Mouse (Mus musculus) kidney, adult 2 months (tissue): ENCODE data around the gene Ero1lb. TPM values are rescaled to one million over a fixed set of nuclear protein-coding genes. Genes with fewer than 3 reads are reported as not detected.

Source experiments
- DNase-seq: peaks from one replicate; pipeline ENCODE4 v3.0.0; 2021
- H3K27ac ChIP-seq: fragments of 200-500 bp; 2 replicates; pipeline ENCODE4 v1.5.1; 2012; ENCODE audit warnings: low read depth, low read length, control low read depth, inconsistent platforms; ENCODE audit not compliant: insufficient read depth
- H3K27me3 ChIP-seq: fragments of 200-500 bp; replicated peaks from 2 replicates; pipeline ENCODE4 v1.6.1; 2012; ENCODE audit warnings: mild to moderate bottlenecking, moderate library complexity, low read length, inconsistent platforms; ENCODE audit not compliant: control insufficient read depth, insufficient read depth
- H3K36me3 ChIP-seq: fragments of 200-500 bp; 2 replicates; pipeline ENCODE4 v1.6.1; 2012; ENCODE audit warnings: mild to moderate bottlenecking, moderate library complexity, low read length, inconsistent platforms; ENCODE audit not compliant: control insufficient read depth, insufficient read depth
- H3K4me1 ChIP-seq: fragments of 200-500 bp; 2 replicates; pipeline ENCODE4 v1.6.1; 2011; ENCODE audit warnings: low read length; ENCODE audit not compliant: control insufficient read depth, insufficient read depth
- H3K4me3 ChIP-seq: fragments of 200-500 bp; 2 replicates; pipeline ENCODE4 v1.5.1; 2011; ENCODE audit warnings: mild to moderate bottlenecking, low read depth, low read length, control low read depth; ENCODE audit not compliant: insufficient read depth
- CTCF ChIP-seq: fragments of 200-500 bp; conservative IDR thresholded peaks from 2 replicates; pipeline ENCODE4 v1.5.1; 2011; ENCODE audit warnings: low read depth, mild to moderate bottlenecking, control low read depth, low read length, moderate library complexity, mixed read lengths; ENCODE audit not compliant: insufficient read depth, insufficient read length
- POLR2A ChIP-seq: fragments of 200-500 bp; IDR thresholded peaks from one replicate; pipeline ENCODE4 v1.6.1; 2011; ENCODE audit warnings: low read depth, low read length, control low read depth
- WGBS: fragments of 180-500 bp; shearing (Covaris S2); methylation state at CpG from one replicate; pipeline ENCODE4 v1.1.7; 2018; 5-methylcytosine and 5-hydroxymethylcytosine counted together
- polyA plus RNA-seq: library from polyadenylated mRNA; depleted of rRNA; stranded (reverse); fragments of >200 nt; gene quantifications from 2 replicates; pipeline ENCODE4 v1.2.3, GENCODE M21; 2012

Ero1lb gene
- polyA plus RNA-seq, 1 experiment, result 3.2 TPM

GRCm38 (mm10) chr13:12539716-12540115 lies 26.0 kb upstream of the Ero1lb start:
- 27% methylated on average over 11 of the region's 11 CpGs for WGBS
- DNase-seq, result no peak
- H3K4me3 ChIP-seq, result no peak overlapping the region

GRCm38 (mm10) chr13:12540119-12540518 lies 25.6 kb upstream of the Ero1lb start:
- WGBS, result 70% methylated on average over 13 of the region's 13 CpGs
- H3K36me3 ChIP-seq, result no peaks in the 10 kb centered on the region
- TF ChIP-seq POLR2A (no peak), CTCF (no peak)
- no peak overlapping the region for H3K4me3 ChIP-seq
- H3K27ac ChIP-seq, result no peak overlapping the region
- no peaks in the 10 kb centered on the region for H3K27me3 ChIP-seq
- no peak for DNase-seq
- no peaks in the 10 kb centered on the region for H3K4me1 ChIP-seq

More at GRCm38 (mm10) chr13:12539716-12540115, 26.0 kb upstream of the Ero1lb start:
- TF ChIP-seq CTCF (no peak), POLR2A (no peak)
- Histone ChIP-seq H3K36me3 (no peaks in the 10 kb centered on the region), H3K27ac (no peak overlapping the region), H3K4me1 (no peaks in the 10 kb centered on the region), H3K27me3 (no peaks in the 10 kb centered on the region)

- Histone ChIP-seq H3K4me1 (no peaks in the 10 kb centered on the region), H3K27me3 (no peaks in the 10 kb centered on the region), H3K27ac (no peak overlapping the region), H3K36me3 (no peaks in the 10 kb centered on the region), H3K4me3 (no peak overlapping the region)
- DNase-seq, result peak; percentile 67
- peak; percentile 42 for TF ChIP-seq CTCF
- no peak for TF ChIP-seq POLR2A
- WGBS, result 6% methylated on average over 23 of the region's 23 CpGs
Observed at GRCm38 (mm10) chr13:12542006-12542981, 23.4 kb upstream of the Ero1lb start.

GRCm38 (mm10) chr13:12543246-12543645 lies 22.4 kb upstream of the Ero1lb start:
- H3K27ac ChIP-seq, result no peak overlapping the region
- TF ChIP-seq CTCF, result no peak
- no peak for TF ChIP-seq POLR2A
- H3K4me3 ChIP-seq, result no peak overlapping the region
- 76% methylated on average over 5 of the region's 5 CpGs for WGBS
- H3K27me3 ChIP-seq, result no peaks in the 10 kb centered on the region
- no peaks in the 10 kb centered on the region for H3K36me3 ChIP-seq
- no peaks in the 10 kb centered on the region for H3K4me1 ChIP-seq
- DNase-seq, result no peak

GRCm38 (mm10) chr13:12543880-12544568 lies 21.6 kb upstream of the Ero1lb start:
- Histone ChIP-seq H3K27ac (no peak overlapping the region), H3K36me3 (no peaks in the 10 kb centered on the region), H3K27me3 (no peaks in the 10 kb centered on the region), H3K4me1 (no peaks in the 10 kb centered on the region), H3K4me3 (no peak overlapping the region)
- WGBS, result 87% methylated on average over 8 of the region's 8 CpGs
- no peak for TF ChIP-seq POLR2A
- no peak for TF ChIP-seq CTCF
- DNase-seq, result no peak

GRCm38 (mm10) chr13:12554211-12554610 lies 11.5 kb upstream of the Ero1lb start:
- Histone ChIP-seq H3K27me3 (no peaks in the 10 kb centered on the region), H3K36me3 (no peaks in the 10 kb centered on the region), H3K4me3 (no peak overlapping the region), H3K27ac (no peak overlapping the region), H3K4me1 (no peaks in the 10 kb centered on the region)
- no peak for TF ChIP-seq CTCF
- no peak for TF ChIP-seq POLR2A
- WGBS, result 61% methylated on average over 4 of the region's 4 CpGs
- DNase-seq, result no peak

- no peak for DNase-seq
- Histone ChIP-seq H3K36me3 (no peaks in the 10 kb centered on the region), H3K27me3 (no peaks in the 10 kb centered on the region), H3K27ac (no peak overlapping the region), H3K4me1 (no peaks in the 10 kb centered on the region), H3K4me3 (no peak overlapping the region)
- WGBS, result 79% methylated on average over 3 of the region's 3 CpGs
- no peak for TF ChIP-seq CTCF
Observed at GRCm38 (mm10) chr13:12559044-12559443, 6.6 kb upstream of the Ero1lb start.
